Mouse (Mus musculus) heart, postnatal 4 days (tissue): ENCODE data around the gene Hjurp. TPM values are rescaled to one million over a fixed set of nuclear protein-coding genes. Genes with fewer than 3 reads are reported as not detected.
A peak's percentile ranks its signal among the peaks of the same experiment; 100 is the strongest.

ENCODE experiments used
- DNase-seq: peaks from one replicate; pipeline ENCODE4 v3.0.0; 2021
- total RNA-seq, 2 experiments: library from RNA; stranded (reverse); gene quantifications; 2 replicates each; pipeline ENCODE4 v1.2.3; 2021

Hjurp gene
- total RNA-seq, 2 experiments from 2014 or later = 97.1 to 100 TPM

DNA sequence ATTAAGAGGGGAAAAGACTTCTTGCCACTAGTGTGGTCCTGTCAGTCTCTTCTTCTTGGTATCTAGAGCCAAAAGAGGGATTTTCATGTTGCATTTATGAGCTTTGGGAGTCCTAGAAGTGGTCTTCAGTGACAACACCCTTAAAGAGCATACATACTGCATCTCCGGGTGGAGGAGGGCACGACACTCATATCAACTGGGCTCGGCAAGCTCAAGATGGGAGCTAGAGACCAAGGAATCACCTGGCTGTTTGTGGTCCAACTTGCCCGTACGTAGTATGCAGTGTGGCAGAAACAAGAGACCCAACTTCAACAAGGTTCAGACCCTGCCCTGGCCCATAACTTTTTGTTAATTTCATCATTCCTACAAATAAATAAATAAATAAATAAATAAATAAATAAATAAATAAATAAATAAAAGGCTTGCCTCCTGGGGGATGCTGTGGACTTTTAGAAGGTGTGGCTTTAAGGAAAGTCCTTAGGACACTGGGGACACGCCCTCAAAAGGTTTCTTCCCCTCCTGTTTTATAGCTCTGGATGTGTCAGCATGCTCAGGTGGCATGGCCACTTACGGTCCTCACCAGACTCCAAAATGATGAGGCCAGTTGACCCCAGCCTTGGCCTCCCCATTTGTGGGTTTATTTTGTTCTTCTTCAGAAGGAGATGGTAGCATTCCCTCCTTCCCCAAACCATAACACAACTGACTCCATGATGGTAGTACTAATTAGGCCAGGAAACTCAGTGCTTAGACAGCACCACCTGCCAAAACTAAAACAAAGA lies 20.2 kb upstream of the Hjurp start:
- no peak for DNase-seq

- no peak for DNase-seq
These were observed 18.9 kb upstream of the Hjurp start for GRCm38 (mm10) chr1:88296171-88296920.

DNA sequence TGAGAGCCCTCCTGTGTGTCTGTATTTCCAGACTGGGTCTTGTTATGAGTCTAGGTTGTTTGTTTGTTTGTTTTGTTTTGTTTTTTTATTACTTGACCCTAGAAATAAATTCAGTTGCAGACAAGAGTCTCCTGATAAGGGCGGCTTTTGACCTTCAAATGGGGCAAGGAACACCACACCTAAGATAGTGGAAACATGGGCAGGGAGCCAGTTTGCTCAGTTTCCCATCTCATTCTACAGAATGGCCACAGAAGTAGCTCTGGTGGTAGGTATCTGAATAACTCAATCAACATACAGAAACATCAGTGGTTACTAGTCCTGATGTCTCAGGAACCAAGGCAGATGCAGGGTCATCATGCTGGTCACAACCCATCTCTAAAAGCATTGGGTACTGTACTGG lies 17.2 kb upstream of the Hjurp start:
- no peak for DNase-seq

DNA sequence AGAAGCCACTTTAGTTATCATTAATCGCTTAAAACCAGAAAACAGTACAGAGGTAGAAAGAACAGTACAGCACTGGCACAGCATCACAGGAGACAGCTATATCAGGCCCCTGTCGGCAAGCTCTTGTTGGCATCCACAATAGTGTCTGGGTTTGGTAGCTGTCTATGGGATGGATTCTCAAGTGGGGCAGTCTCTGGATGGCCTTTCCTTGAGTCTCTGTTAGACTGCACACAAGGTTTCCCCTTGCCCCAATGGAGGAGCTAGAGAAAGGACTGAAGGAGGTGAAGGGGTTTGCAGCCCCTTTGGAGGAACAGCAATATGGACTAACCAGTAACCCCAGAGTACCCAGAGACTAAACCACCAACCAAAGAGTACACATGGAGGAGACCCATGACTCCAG lies 14.6 kb upstream of the Hjurp start:
- DNase-seq = no peak

GRCm38 (mm10) chr1:88291409-88292005 lies 14.1 kb upstream of the Hjurp start:
- DNase-seq = no peak

- no peak for DNase-seq
These were observed 13.1 kb upstream of the Hjurp start for GRCm38 (mm10) chr1:88290511-88290910.

DNA sequence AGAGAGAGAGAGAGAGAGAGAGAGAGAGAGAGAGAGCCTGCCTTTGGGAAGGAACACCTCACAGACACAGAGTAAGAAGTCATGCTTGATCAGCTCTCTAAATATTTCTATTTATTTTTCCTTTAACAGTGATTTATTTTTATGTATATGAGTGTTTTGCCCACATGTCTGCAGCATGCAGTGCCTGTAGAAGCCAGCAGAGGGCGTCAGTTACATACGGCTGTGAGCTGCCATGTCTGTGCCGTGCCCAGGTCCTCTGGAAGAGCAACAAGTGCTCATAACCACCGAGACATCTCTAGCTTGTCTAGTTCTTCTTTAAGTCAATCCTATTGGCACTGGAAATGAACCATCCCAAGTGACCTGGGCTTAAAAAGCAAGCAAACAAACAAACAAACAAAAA lies 12.5 kb upstream of the Hjurp start:
- DNase-seq = peak; percentile 72

GRCm38 (mm10) chr1:88289152-88289551 lies 11.7 kb upstream of the Hjurp start:
- no peak for DNase-seq

DNA sequence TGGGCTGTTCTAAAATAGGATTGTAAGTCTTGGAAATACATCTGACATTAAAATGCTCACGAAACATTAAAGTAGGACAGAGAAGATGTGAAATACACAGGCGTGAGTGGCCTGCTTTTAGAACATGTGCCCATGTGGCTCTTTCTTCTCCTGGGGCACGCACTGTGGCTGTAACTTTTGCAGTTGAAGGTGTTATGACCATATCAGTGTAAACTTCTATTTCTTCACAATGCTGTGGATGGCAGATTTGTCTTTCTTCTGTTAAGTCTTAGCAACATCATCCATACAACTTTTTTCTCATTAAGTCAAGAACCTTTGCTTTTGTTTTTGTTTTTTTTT lies 11.3 kb upstream of the Hjurp start:
- no peak for DNase-seq

DNA sequence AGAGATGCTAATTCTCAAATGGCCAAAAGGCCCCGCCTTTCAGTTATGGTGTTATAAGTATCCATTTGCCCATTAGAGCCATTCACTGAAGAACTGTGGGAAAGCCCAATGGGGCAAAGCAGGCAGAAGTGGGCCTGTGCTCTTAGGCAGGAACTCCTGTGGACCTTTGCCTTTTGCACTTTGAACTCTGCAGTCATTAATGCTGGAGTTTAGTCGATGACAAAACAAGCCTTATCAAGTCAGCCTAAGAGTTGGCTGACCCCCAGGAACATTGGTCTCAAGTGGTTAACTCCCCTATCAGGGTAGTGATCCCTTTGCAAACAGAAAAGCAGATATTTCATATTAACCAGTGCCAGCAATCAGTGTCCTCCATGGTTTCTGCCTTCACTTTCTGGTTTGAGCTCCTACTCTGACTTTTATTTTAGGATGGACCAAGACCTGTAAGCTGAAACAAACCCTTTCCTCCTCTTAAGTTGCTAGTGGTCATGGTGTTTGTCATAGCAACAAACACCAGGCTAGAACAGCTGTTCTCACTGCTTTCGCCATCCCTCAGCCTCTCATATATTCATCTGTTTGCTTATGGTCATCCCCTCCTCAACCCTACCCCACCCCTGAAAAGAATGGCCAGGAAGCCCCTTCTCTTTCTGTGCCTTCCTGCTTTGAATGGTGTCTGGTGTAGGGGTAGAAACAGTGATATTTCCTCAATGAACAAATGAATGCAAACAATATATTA lies 10.8 kb upstream of the Hjurp start:
- DNase-seq = no peak

- peak; percentile 74 for DNase-seq
These were observed 10.2 kb upstream of the Hjurp start for GRCm38 (mm10) chr1:88287697-88287980.

DNA sequence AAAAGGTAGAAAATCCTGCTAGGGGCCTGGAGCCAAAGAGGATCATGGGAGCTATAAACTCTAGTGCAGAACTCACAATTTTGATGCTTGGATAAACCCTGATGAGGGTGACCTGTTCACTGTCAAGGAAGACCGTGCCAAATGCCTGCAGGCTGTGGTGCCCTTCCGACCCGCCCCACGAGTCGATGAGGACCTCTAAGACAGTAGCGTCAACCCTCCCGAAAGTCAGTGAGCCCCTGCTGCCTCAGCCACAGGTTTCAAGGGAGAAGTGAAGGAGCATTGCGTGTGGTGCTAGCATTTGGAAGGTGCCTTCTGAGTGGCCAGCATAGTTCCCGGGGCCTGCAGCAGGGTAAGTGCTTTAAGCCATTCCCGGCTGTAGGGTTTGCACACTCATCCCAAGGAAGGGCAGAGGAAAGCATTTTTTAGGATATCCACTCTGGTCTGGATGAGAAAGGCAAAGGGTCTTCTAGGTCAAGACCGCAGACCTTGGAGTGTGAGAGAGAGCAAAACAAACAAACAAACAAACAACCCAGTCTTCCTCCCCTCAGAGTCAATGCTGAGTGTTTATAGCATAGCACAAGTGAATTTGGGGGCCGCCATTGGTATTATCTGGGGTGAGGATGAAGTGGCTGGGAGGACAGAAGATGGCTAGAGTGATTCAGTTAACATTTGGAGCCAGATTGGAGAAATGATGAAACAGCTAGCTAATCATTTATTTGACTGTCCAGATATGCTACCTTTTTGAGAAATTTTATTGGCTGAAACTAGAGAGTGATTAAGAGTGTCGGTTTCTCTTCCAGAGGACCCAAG lies 9.7 kb upstream of the Hjurp start:
- DNase-seq = no peak

DNA sequence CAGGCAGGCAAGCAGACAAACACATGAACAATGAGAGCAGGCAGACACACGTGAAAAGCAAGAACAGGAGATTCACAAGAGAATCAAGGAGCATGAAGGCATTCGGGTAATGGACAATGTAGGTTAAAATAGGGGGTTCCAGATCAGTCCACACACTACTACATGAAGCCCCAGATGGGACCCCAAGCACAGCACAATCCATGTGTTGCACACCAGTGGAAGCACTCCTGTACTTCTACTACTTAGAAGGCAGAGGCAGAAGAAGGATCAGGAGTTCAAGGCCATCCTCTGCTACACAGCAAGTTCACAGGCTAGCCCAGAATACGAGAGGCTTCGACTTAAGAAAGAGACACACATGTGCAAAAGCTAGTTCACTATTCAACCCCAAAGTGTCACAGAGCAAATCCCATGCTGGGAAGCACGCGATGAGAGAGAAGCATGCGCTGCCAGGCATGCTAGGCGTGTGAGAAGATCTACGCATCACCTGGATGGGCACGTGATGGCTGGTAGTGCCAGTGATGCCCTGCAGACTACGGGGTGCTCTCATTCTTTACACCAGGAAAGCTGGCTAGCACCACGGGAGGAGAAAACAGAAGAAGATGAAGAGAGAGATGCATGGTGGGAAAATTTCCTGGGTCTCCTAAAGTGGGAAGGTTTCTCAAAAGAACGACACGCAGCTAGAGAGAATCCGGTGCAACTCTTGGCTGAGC lies 8.9 kb upstream of the Hjurp start:
- no peak for DNase-seq

- no peak for DNase-seq
These were observed 8.2 kb upstream of the Hjurp start for GRCm38 (mm10) chr1:88285652-88286051.

GRCm38 (mm10) chr1:88284946-88285320 lies 7.5 kb upstream of the Hjurp start:
- DNase-seq = no peak

DNA sequence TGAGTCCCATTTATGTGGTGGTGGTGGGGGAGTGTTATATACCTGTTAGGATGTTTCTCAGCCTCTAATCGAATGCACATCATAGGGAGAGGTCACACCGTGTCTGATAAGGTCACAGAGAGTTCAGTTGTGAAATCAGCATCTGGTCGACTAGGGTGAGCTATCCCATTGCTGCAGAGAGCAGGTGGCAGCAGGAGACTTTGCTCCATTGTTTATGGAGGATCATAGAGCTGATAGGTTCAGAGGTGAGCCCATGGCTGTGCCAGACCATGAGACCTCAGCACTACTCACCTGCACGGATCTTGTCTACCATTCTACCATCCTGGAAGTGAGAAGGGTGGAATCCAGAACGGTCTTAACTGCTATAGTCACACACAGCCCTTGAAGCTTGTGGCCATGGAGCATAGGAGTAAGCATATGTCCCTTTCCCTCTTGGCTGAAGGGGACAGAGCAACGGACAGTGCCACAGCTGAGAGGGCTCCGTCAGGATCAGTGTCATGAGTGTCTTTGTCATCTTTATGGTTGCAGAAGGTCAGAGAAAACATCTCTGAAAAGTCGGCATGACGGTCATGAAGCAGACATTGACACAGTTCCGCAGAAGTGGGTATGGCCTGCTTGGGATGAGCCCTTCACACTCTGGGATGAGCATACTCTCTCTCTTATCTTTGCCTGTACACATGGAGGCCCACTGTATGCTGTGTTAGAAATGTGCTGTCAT lies 7.0 kb upstream of the Hjurp start:
- no peak for DNase-seq

- DNase-seq = no peak
These were observed 6.2 kb upstream of the Hjurp start for GRCm38 (mm10) chr1:88283376-88284227.

DNA sequence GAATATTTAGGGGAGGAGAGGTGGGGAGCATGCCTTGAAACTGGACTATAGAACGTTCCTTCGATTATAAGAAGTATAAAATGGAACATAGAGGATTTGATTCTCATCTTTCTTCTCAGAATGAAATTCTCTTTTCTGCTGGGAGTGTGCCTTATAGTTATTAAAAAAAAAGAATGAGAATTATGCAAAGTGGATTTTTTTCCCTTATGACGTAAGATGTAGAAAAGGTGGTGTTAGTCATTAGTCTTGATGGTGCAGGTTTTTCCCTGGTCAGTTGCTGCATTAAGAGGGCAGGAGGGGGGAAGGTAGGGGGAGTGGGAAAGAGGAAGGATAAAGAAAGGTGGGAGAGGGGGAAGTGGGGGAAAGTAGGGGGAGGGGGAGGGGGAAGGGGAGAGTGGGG lies 4.9 kb upstream of the Hjurp start:
- DNase-seq = no peak

GRCm38 (mm10) chr1:88280006-88280690 lies 2.7 kb upstream of the Hjurp start:
- DNase-seq = no peak
